Mouse (Mus musculus): ENCODE measurements at regions not wholly inside any gene's neighbourhood (a gene's known extent, or its start where the extent isn't known, plus 50 kb on each side); places are given as distances from the start of the nearest gene placed in this dataset.

- TF ChIP-seq CTCF (IDR thresholded peaks at IDR 0.05; ENCODE audit: extremely low read depth, insufficient read length, insufficient replicate concordance, low read depth, low read length) (no peak), POLR2A (IDR thresholded peaks at IDR 0.05; ENCODE audit: low read depth, low read length) (no peak)
Measured at GRCm38 (mm10) chr10:96467661-96468060, 149.1 kb upstream of the Btg1 start.
